Mouse (Mus musculus) liver, adult 2 months (tissue): ENCODE results near the gene Fcmr. TPM values are rescaled to one million over a fixed set of nuclear protein-coding genes. Genes with fewer than 3 reads are reported as not detected.
A peak's percentile ranks its signal among the peaks of the same experiment; 100 is the strongest.

Experiments used
- DNase-seq: peaks from one replicate; pipeline ENCODE4 v3.0.0-alpha.2; 2011; ENCODE audit warnings: low read depth, low spot score; ENCODE audit errors: extremely low read depth
- H3K27ac ChIP-seq: fragments of 200-500 bp; replicated peaks from 2 replicates; pipeline ENCODE4 v1.5.1; 2012; ENCODE audit warnings: low read depth, mild to moderate bottlenecking, control low read depth, inconsistent platforms, low read length; ENCODE audit not compliant: insufficient read depth
- H3K27me3 ChIP-seq: fragments of 200-500 bp; 2 replicates; pipeline ENCODE4 v1.6.1; 2012; ENCODE audit warnings: mild to moderate bottlenecking, moderate library complexity, low read length, inconsistent platforms; ENCODE audit not compliant: control insufficient read depth, insufficient read depth
- H3K36me3 ChIP-seq: fragments of 200-500 bp; 2 replicates; pipeline ENCODE4 v1.6.1; 2012; ENCODE audit warnings: low read length, inconsistent platforms; ENCODE audit not compliant: control insufficient read depth, insufficient read depth
- H3K4me1 ChIP-seq: fragments of 200-500 bp; 2 replicates; pipeline ENCODE4 v1.6.1; 2011; ENCODE audit warnings: low read length; ENCODE audit not compliant: control insufficient read depth, insufficient read depth
- H3K4me3 ChIP-seq: fragments of 200-500 bp; 2 replicates; pipeline ENCODE4 v1.5.1; 2011; ENCODE audit warnings: low read depth, mild to moderate bottlenecking, control low read depth, low read length, moderate library complexity; ENCODE audit not compliant: insufficient read depth
- H3K79me2 ChIP-seq: fragments of 200-500 bp; 2 replicates; pipeline ENCODE4 v1.6.1; 2012; ENCODE audit warnings: inconsistent platforms, mild to moderate bottlenecking, low read length, moderate library complexity; ENCODE audit not compliant: control insufficient read depth, insufficient read depth
- H3K9ac ChIP-seq: fragments of 200-500 bp; 2 replicates; pipeline ENCODE4 v1.6.1; 2012; ENCODE audit warnings: low read depth, mild to moderate bottlenecking, control low read depth, inconsistent platforms, low read length
- CTCF ChIP-seq: fragments of 200-500 bp; IDR thresholded peaks from 2 replicates; pipeline ENCODE4 v1.5.1; 2011; ENCODE audit warnings: low read depth, low read length, control low read depth
- POLR2A ChIP-seq: fragments of 200-500 bp; IDR thresholded peaks from 2 replicates; pipeline ENCODE4 v1.6.1; 2011; ENCODE audit warnings: low read length, control low read depth; ENCODE audit not compliant: insufficient read depth; ENCODE audit errors: extremely low read depth
- WGBS: fragments of 180-500 bp; shearing (Covaris S2); methylation state at CpG from one replicate; pipeline ENCODE4 v1.1.7; 2018; 5-methylcytosine and 5-hydroxymethylcytosine counted together
- polyA plus RNA-seq: library from polyadenylated mRNA; depleted of rRNA; stranded (reverse); fragments of >200 nt; gene quantifications from 2 replicates; pipeline ENCODE4 v1.2.3, GENCODE M21; 2012
- total RNA-seq: library from RNA; depleted of rRNA; stranded (reverse); fragments of >200 nt; gene quantifications from 2 replicates; pipeline ENCODE4 v1.2.3, GENCODE M21; 2014

Gene Fcmr
- total and polyA plus RNA-seq, 2 experiments = 0.09 to 2.6 TPM

- no peak for DNase-seq
- H3K4me3 ChIP-seq = no peak overlapping the region
- TF ChIP-seq POLR2A = no peak
- no peak for TF ChIP-seq CTCF
- 72% methylated on average over 5 of the region's 5 CpGs for WGBS
- H3K27ac ChIP-seq = no peak overlapping the region
- H3K36me3 ChIP-seq = peaks cover 23% of the 10 kb centered on the region
- H3K79me2 ChIP-seq = no peaks in the 10 kb centered on the region
- no peaks in the 10 kb centered on the region for H3K4me1 ChIP-seq
- H3K27me3 ChIP-seq = no peaks in the 10 kb centered on the region
- no peak overlapping the region for H3K9ac ChIP-seq
These were observed 15.1 kb upstream of the Fcmr start for GRCm38 (mm10) chr1:130850405-130850804.

- Histone ChIP-seq H3K9ac (no peak overlapping the region), H3K4me1 (no peaks in the 10 kb centered on the region), H3K27me3 (no peaks in the 10 kb centered on the region), H3K4me3 (no peak overlapping the region), H3K27ac (no peak overlapping the region), H3K36me3 (peaks cover 4% of the 10 kb centered on the region), H3K79me2 (no peaks in the 10 kb centered on the region)
- 89% methylated on average over 9 of the region's 9 CpGs for WGBS
- no peak for TF ChIP-seq POLR2A
- no peak for TF ChIP-seq CTCF
- no peak for DNase-seq
These were observed 10.7 kb upstream of the Fcmr start for GRCm38 (mm10) chr1:130854819-130855218.

- Histone ChIP-seq H3K27ac (no peak overlapping the region), H3K27me3 (no peaks in the 10 kb centered on the region), H3K4me3 (no peak overlapping the region), H3K4me1 (no peaks in the 10 kb centered on the region), H3K36me3 (no peaks in the 10 kb centered on the region; the same call in none of the 2 replicates), H3K9ac (no peak overlapping the region), H3K79me2 (no peaks in the 10 kb centered on the region)
- TF ChIP-seq CTCF = no peak
- TF ChIP-seq POLR2A = no peak
- 89% methylated on average over 2 of the region's 2 CpGs for WGBS
- no peak for DNase-seq
These were observed 9.7 kb upstream of the Fcmr start for GRCm38 (mm10) chr1:130855723-130856122.

GRCm38 (mm10) chr1:130857456-130857855 lies 8.0 kb upstream of the Fcmr start:
- 20% methylated on average over 4 of the region's 4 CpGs for WGBS
- DNase-seq = peak; percentile 62
- no peaks in the 10 kb centered on the region for H3K27me3 ChIP-seq

GRCm38 (mm10) chr1:130864238-130864637 lies 1.2 kb upstream of the Fcmr start:
- Histone ChIP-seq H3K27me3 (no peaks in the 10 kb centered on the region), H3K4me1 (no peaks in the 10 kb centered on the region), H3K4me3 (no peak overlapping the region), H3K27ac (no peak overlapping the region), H3K79me2 (no peaks in the 10 kb centered on the region), H3K9ac (no peak overlapping the region), H3K36me3 (no peaks in the 10 kb centered on the region)
- TF ChIP-seq POLR2A = no peak
- TF ChIP-seq CTCF = no peak
- DNase-seq = no peak
- 77% methylated on average over 4 of the region's 4 CpGs for WGBS

More at GRCm38 (mm10) chr1:130857456-130857855, 8.0 kb upstream of the Fcmr start:
- Histone ChIP-seq H3K4me3 (no peak overlapping the region), H3K9ac (no peak overlapping the region), H3K79me2 (no peaks in the 10 kb centered on the region), H3K4me1 (no peaks in the 10 kb centered on the region), H3K36me3 (no peaks in the 10 kb centered on the region), H3K27ac (no peak overlapping the region)
- TF ChIP-seq POLR2A (no peak), CTCF (no peak)

- no peak for TF ChIP-seq POLR2A
- no peak for TF ChIP-seq CTCF
- H3K27ac ChIP-seq = no peak overlapping the region
- WGBS = 93% methylated on average over 5 of the region's 5 CpGs
- H3K4me3 ChIP-seq = no peak overlapping the region
- H3K4me1 ChIP-seq = no peaks in the 10 kb centered on the region
- DNase-seq = no peak
- no peaks in the 10 kb centered on the region for H3K36me3 ChIP-seq
- H3K27me3 ChIP-seq = no peaks in the 10 kb centered on the region
- no peak overlapping the region for H3K9ac ChIP-seq
- H3K79me2 ChIP-seq = no peaks in the 10 kb centered on the region
These were observed 728 bp upstream of the Fcmr start for GRCm38 (mm10) chr1:130864741-130865140.
